Mouse (Mus musculus): ENCODE results near the gene Bcr. TPM values are rescaled to one million over a fixed set of nuclear protein-coding genes. Genes with fewer than 3 reads are reported as not detected.

The Bcr gene
- total and polyA plus RNA-seq, 3 experiments: 0.71 TPM; not detected in 2

DNA sequence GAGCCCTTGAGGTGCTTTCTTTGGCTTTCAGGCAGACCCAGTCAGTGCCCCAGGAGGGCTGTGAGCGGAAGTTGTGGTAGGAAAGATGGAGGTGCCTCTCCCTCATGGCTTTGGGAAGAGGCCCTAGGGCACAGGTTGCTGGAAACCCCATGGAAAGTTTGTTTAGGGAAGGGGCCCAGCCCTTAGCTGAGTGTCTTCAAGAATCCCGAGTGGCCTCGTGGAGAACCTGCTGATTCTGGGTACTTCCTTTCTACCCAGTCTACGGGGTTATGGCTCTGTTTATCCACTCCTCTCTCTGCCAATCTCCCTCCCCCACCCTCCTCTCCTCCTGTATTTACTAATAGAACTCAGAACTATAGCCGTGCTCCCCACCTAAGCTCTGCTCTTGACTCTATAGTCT, 15.3 kb downstream of the Bcr start:
- ATAC-seq (ENCODE audit: extremely low read depth, insufficient number of reproducible peaks, low FRiP score, poor library complexity, severe bottlenecking) (no peak), DNase-seq (ENCODE audit: low spot score) (no peak)
- Histone ChIP-seq H3K4me3 (ENCODE audit: low read depth, low read length) (no peak overlapping the region), H3K4me1 (ENCODE audit: insufficient read depth, low read depth, low read length) (no peaks in the 10 kb centered on the region), H3K36me3 (replicated peaks) (no peaks in the 10 kb centered on the region), H3K9me3 (replicated peaks) (peaks cover 65% of the 10 kb centered on the region), H3K27me3 (ENCODE audit: insufficient read depth, low read length) (no peaks in the 10 kb centered on the region)
- TF ChIP-seq GATA1 (IDR thresholded peaks at IDR 0.05; ENCODE audit: borderline replicate concordance, low read length) (no peak), POLR2AphosphoS5 (IDR thresholded peaks at IDR 0.05; ENCODE audit: insufficient replicate concordance, low read depth, low read length) (no peak), GATA2 (IDR thresholded peaks at IDR 0.05; ENCODE audit: borderline replicate concordance, low read depth, low read length) (no peak), TAL1 (conservative IDR thresholded peaks at IDR 0.05; ENCODE audit: low read depth, low read length) (no peak), CTCF (IDR thresholded peaks at IDR 0.05; ENCODE audit: low read depth, low read length) (no peak)

DNA sequence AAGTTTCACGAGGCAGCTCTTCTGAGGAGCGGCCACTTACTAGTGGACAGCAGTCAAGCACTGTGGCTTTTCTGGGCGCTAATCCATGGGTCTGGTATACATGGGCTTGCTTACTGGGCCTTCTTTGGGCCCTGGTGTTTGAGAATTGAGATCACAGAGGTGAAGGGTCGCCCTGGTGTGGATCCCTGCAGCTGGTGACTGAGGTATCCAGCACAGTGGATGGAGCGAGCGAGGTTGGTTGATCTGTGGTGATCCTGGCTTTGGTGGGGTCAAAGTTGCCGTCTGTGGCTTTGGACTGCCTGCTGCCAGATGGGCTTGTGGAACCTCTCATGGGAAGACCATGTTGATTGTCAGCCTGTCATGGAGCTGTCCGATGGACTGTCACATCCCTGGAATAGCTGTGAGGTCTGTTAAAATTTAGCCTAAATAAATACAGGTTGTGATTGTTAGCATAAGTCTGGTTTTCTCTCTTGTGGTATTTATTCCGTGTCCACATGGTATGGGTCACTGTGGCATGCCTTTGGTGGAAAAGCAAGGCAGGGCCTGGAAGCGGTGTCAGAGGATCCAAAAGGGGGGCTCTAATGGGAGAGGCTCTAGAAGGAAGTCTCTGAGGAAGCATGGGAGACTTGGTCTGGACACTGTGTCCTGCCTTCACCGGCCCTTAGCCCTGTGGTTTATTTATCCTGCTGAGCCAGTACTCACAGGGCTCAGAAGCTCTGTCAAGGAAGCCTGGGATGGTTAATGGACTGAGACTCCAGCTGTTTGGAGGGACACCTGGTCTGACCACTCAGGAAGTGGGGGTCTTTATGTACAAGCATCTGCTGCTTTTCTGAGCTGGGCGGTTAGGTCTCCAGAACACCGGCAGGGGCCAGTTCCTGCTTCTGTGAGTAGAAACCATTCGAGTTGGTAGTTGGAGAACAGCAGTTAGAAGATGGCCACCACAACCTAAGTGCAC, 18.1 kb downstream of the Bcr start:
- no peak for ATAC-seq (ENCODE audit: extremely low read depth, insufficient number of reproducible peaks, low FRiP score, poor library complexity, severe bottlenecking)
- Histone ChIP-seq H3K4me1 (ENCODE audit: insufficient read depth, low read depth, low read length) (no peaks in the 10 kb centered on the region), H3K9me3 (replicated peaks) (peaks cover 57% of the 10 kb centered on the region), H3K4me3 (ENCODE audit: low read depth, low read length) (no peak overlapping the region), H3K27me3 (ENCODE audit: insufficient read depth, low read length) (no peaks in the 10 kb centered on the region), H3K36me3 (replicated peaks) (no peaks in the 10 kb centered on the region)
- TF ChIP-seq GATA2 (IDR thresholded peaks at IDR 0.05; ENCODE audit: borderline replicate concordance, low read depth, low read length): no peak
- no peak for TF ChIP-seq TAL1 (conservative IDR thresholded peaks at IDR 0.05; ENCODE audit: low read depth, low read length)
- TF ChIP-seq GATA1 (IDR thresholded peaks at IDR 0.05; ENCODE audit: borderline replicate concordance, low read length): no peak
- no peak for TF ChIP-seq CTCF (IDR thresholded peaks at IDR 0.05; ENCODE audit: low read depth, low read length)
- no peak for TF ChIP-seq POLR2AphosphoS5 (IDR thresholded peaks at IDR 0.05; ENCODE audit: insufficient replicate concordance, low read depth, low read length)
- no peak for DNase-seq (ENCODE audit: low spot score)

DNA sequence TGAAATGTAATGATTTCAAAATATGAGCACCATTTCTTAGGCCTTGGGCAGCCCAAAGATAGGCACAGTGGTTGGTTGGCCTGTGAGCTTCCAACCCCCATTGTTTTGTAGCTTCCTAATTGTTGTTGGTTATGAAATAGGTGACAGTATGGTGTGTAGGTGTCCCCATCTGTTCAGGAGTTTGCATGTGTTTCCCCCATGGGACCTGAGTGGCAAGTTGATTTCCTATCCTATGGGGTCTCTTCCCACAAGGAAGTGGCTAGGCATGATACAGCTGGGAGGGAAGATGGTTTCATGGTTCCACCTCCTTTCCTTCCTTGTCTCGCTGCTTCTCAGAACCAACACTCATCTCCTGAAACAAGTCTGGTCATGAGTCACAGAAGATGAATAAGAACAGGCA, 24.9 kb downstream of the Bcr start:
- H3K27me3 ChIP-seq (ENCODE audit: insufficient read depth, low read length): no peaks in the 10 kb centered on the region
- no peaks in the 10 kb centered on the region for H3K36me3 ChIP-seq (replicated peaks)
- DNase-seq (ENCODE audit: low spot score): no peak
- H3K9me3 ChIP-seq (replicated peaks): peaks cover 50% of the 10 kb centered on the region
- no peak overlapping the region for H3K4me3 ChIP-seq (ENCODE audit: low read depth, low read length)
- no peak for ATAC-seq (ENCODE audit: extremely low read depth, insufficient number of reproducible peaks, low FRiP score, poor library complexity, severe bottlenecking)
- TF ChIP-seq GATA2 (IDR thresholded peaks at IDR 0.05; ENCODE audit: borderline replicate concordance, low read depth, low read length) (no peak), CTCF (IDR thresholded peaks at IDR 0.05; ENCODE audit: low read depth, low read length) (no peak), POLR2AphosphoS5 (IDR thresholded peaks at IDR 0.05; ENCODE audit: insufficient replicate concordance, low read depth, low read length) (no peak), GATA1 (IDR thresholded peaks at IDR 0.05; ENCODE audit: borderline replicate concordance, low read length) (no peak), TAL1 (conservative IDR thresholded peaks at IDR 0.05; ENCODE audit: low read depth, low read length) (no peak)
- H3K4me1 ChIP-seq (ENCODE audit: insufficient read depth, low read depth, low read length): no peaks in the 10 kb centered on the region

DNA sequence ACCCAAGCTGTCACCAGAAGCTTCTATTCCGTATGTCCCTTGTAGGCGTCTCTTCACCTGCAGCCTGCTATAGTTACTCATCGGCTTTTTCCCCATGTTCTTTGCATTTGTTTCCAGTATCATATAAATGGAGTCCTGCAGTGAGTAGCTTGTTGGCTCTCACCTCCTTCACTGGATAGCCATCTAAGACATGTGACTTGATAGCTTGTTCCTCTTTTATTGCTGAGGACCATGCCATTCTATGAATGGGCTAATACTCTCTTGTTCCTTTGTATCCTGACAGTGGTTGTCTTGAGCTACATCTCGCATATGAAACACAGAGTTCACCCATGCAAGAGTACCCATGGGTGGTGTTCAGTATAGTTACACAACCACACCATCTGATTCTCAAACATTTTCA, 28.1 kb downstream of the Bcr start:
- peaks cover 60% of the 10 kb centered on the region for H3K9me3 ChIP-seq (replicated peaks)
- DNase-seq (ENCODE audit: low spot score): no peak
- ATAC-seq (ENCODE audit: extremely low read depth, insufficient number of reproducible peaks, low FRiP score, poor library complexity, severe bottlenecking): no peak
- no peaks in the 10 kb centered on the region for H3K4me1 ChIP-seq (ENCODE audit: insufficient read depth, low read depth, low read length)
- TF ChIP-seq CTCF (IDR thresholded peaks at IDR 0.05; ENCODE audit: low read depth, low read length): no peak
- no peak for TF ChIP-seq GATA2 (IDR thresholded peaks at IDR 0.05; ENCODE audit: borderline replicate concordance, low read depth, low read length)
- no peak for TF ChIP-seq TAL1 (conservative IDR thresholded peaks at IDR 0.05; ENCODE audit: low read depth, low read length)
- no peak for TF ChIP-seq POLR2AphosphoS5 (IDR thresholded peaks at IDR 0.05; ENCODE audit: insufficient replicate concordance, low read depth, low read length)
- H3K27me3 ChIP-seq (ENCODE audit: insufficient read depth, low read length): no peaks in the 10 kb centered on the region
- H3K4me3 ChIP-seq (ENCODE audit: low read depth, low read length): no peak overlapping the region
- H3K36me3 ChIP-seq (replicated peaks): no peaks in the 10 kb centered on the region

DNA sequence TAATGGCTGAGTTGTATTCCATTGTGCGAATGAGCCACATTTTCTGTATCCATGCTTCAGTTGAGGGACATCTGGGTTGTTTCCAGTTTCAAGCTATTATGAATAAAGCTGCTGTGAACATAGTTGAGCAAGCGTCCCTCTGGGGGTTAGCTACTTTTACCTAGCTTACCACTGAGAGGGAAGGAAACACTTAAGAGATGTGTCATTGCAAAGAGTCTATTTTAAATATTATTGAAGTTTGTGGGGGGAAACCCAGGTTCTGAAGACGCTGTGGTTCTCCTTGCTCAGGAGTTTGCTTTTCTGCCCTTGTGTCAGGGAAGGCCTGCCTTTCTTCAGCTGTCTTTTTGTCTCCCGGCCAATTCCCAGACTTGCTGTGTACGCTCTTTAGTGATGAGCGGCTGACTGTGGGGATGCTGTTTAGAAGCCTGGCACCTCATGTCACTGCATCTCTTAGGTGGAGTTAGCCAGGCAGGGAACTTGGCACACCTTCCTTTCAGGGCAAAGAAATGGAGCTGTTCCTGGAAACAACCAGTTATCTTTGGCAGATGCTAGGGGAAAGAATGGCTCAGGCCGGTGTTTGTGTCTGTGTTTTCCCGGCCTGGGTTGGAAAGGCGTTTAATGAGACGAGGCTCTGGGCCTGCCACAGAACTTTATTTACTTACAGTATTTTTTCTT, 31.2 kb downstream of the Bcr start:
- peaks cover 63% of the 10 kb centered on the region for H3K9me3 ChIP-seq (replicated peaks)
- DNase-seq (ENCODE audit: low spot score) (no peak), ATAC-seq (ENCODE audit: extremely low read depth, insufficient number of reproducible peaks, low FRiP score, poor library complexity, severe bottlenecking) (no peak)
- H3K4me3 ChIP-seq (ENCODE audit: low read depth, low read length): no peak overlapping the region
- no peaks in the 10 kb centered on the region for H3K36me3 ChIP-seq (replicated peaks)
- TF ChIP-seq TAL1 (conservative IDR thresholded peaks at IDR 0.05; ENCODE audit: low read depth, low read length) (no peak), GATA1 (IDR thresholded peaks at IDR 0.05; ENCODE audit: borderline replicate concordance, low read length) (no peak), GATA2 (IDR thresholded peaks at IDR 0.05; ENCODE audit: borderline replicate concordance, low read depth, low read length) (no peak), CTCF (IDR thresholded peaks at IDR 0.05; ENCODE audit: low read depth, low read length) (no peak), POLR2AphosphoS5 (IDR thresholded peaks at IDR 0.05; ENCODE audit: insufficient replicate concordance, low read depth, low read length) (no peak)
- no peaks in the 10 kb centered on the region for H3K27me3 ChIP-seq (ENCODE audit: insufficient read depth, low read length)
- no peaks in the 10 kb centered on the region for H3K4me1 ChIP-seq (ENCODE audit: insufficient read depth, low read depth, low read length)

Measured in G1E (cell line).